Comparison of ENCODE assay signal across 8 mouse cellular contexts in the genomic region with DNA sequence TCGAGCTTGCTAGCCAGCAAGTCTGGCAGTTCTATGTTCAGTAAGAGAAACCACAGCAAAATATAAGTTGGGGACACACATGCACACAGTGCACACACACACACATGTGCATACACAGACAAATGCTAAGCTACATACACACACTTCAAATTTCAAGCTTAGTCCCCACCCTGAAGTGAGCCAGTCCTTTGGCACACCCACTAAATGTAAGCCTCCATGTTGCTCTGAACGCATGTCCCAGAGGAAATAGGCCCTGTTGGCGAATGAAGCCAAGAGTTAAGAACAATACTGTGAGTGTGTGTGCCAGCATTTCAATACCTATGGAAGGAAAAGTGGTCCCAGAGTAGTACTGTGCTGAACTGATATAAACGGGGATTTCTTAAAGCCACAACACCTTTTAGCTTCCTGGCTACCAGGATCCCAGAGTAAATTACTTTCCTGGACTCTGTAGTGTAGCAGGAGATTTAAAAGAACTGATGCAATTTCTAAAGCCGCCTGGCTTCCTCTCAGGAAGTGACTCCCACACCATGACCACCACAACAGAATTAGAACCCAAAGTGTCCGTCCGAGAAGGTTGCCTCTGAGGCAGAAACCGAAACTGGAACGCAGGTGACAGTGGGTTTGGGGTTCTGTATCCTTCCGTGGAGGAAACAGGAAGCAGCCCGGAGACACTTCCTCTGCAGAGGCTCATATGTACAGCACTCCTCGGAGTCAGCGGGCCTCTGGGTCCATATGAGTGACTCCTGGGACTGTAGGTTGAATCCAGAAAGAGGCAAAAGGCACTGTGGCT. TPM values are rescaled to one million over a fixed set of nuclear protein-coding genes. Genes with fewer than 3 reads are reported as not detected.
DNase-seq lines count a peak whose midpoint lies in the region; ATAC-seq and TF ChIP-seq lines count a peak whose summit lies in the region.

No protein-coding gene starts in this region.

- peak overlapping the region; percentile 6; the same call in 1 of the 2 replicates for H3K4me2 ChIP-seq in heart, embryonic 16.5 days (ENCODE audit: low read depth, low read length)
- peak overlapping the region; percentile 58 for H3K4me2 ChIP-seq in liver, embryonic 13.5 days
- no peak overlapping the region for H3K4me2 ChIP-seq in neural tube, embryonic 15.5 days

- 66% methylated on average over 13 of the region's 13 CpGs for WGBS in heart, embryonic 16.5 days
- WGBS in liver, embryonic 13.5 days (ENCODE audit: insufficient replicate concordance), result 24% methylated on average over 13 of the region's 13 CpGs
- 84% methylated on average over 13 of the region's 13 CpGs for WGBS in cerebellum, adult 2 months
- WGBS in neural tube, embryonic 15.5 days, result 84% methylated on average over 13 of the region's 13 CpGs

- no peak for TF ChIP-seq CTCF in layer of hippocampus, adult 2 months (conservative IDR thresholded peaks at IDR 0.05)
- TF ChIP-seq CTCF in cerebellum, adult 2 months (IDR thresholded peaks at IDR 0.05; ENCODE audit: borderline replicate concordance, insufficient read depth, low read depth, low read length), result no peak

- no peak overlapping the region for H3K4me3 ChIP-seq in layer of hippocampus, adult 2 months
- H3K4me3 ChIP-seq in heart, embryonic 16.5 days (ENCODE audit: low read length), result no peak overlapping the region
- peak overlapping the region; percentile 29 for H3K4me3 ChIP-seq in liver, embryonic 13.5 days (replicated peaks)
- no peak overlapping the region for H3K4me3 ChIP-seq in cerebellum, adult 2 months (replicated peaks; ENCODE audit: insufficient read depth, low read depth, low read length)
- no peak overlapping the region for H3K4me3 ChIP-seq in neural tube, embryonic 15.5 days (replicated peaks)

- H3K27me3 ChIP-seq in heart, embryonic 16.5 days (ENCODE audit: control insufficient read depth, insufficient read depth, low read length), result no peaks in the 10 kb centered on the region
- H3K27me3 ChIP-seq in liver, embryonic 13.5 days, result no peaks in the 10 kb centered on the region
- no peaks in the 10 kb centered on the region; the same call in 1 of the 2 replicates for H3K27me3 ChIP-seq in cerebellum, adult 2 months (ENCODE audit: control insufficient read depth, insufficient read depth, low read length)
- no peaks in the 10 kb centered on the region for H3K27me3 ChIP-seq in neural tube, embryonic 15.5 days (replicated peaks)

- H3K9ac ChIP-seq in heart, embryonic 16.5 days (ENCODE audit: low read length), result no peak overlapping the region
- H3K9ac ChIP-seq in liver, embryonic 13.5 days, result peak overlapping the region; percentile 46; the same call in 1 of the 2 replicates
- H3K9ac ChIP-seq in neural tube, embryonic 15.5 days (replicated peaks), result no peak overlapping the region

- H3K36me3 ChIP-seq in heart, embryonic 16.5 days (ENCODE audit: control insufficient read depth, insufficient read depth), result no peaks in the 10 kb centered on the region
- no peaks in the 10 kb centered on the region for H3K36me3 ChIP-seq in liver, embryonic 13.5 days
- peaks cover 3% of the 10 kb centered on the region; the same call in 1 of the 2 replicates for H3K36me3 ChIP-seq in neural tube, embryonic 15.5 days

- no peak for TF ChIP-seq POLR2A in cerebellum, adult 2 months (IDR thresholded peaks at IDR 0.05; ENCODE audit: borderline replicate concordance, insufficient read depth, low read length)

- ATAC-seq in heart, embryonic 16.5 days (replicated peaks; ENCODE audit: extremely low read depth, insufficient read depth, low FRiP score), result peak; percentile 65
- ATAC-seq in liver, embryonic 13.5 days (ENCODE audit: low read depth), result peak; percentile 60
- ATAC-seq in neural tube, embryonic 15.5 days (ENCODE audit: low FRiP score), result no peak

- DNase-seq in layer of hippocampus, adult 2 months (ENCODE audit: low spot score in 2 of 2), result no peak
- DNase-seq in layer of hippocampus, adult 18-20 months (ENCODE audit: low spot score in 2 of 2), result no peak
- no peak for DNase-seq in liver, embryonic 13.5 days
- peak; percentile 25 to 66 for DNase-seq in spleen, postnatal 10 days (ENCODE audit: low spot score in 2 of 2)
- no peak for DNase-seq in cerebellum, adult 2 months
- no peak for DNase-seq in left cerebral cortex, adult 8-10 months (ENCODE audit: low spot score in 2 of 2)

- H3K4me1 ChIP-seq in heart, embryonic 16.5 days (ENCODE audit: control insufficient read depth, insufficient read depth, low read length), result peaks cover 2% of the 10 kb centered on the region; the same call in 1 of the 2 replicates
- H3K4me1 ChIP-seq in liver, embryonic 13.5 days (replicated peaks), result peaks cover 21% of the 10 kb centered on the region
- peaks cover 4% of the 10 kb centered on the region for H3K4me1 ChIP-seq in cerebellum, adult 2 months (ENCODE audit: control insufficient read depth, insufficient read depth, low read length)
- H3K4me1 ChIP-seq in neural tube, embryonic 15.5 days, result peaks cover 5% of the 10 kb centered on the region; the same call in 1 of the 2 replicates

- no peaks in the 10 kb centered on the region for H3K9me3 ChIP-seq in heart, embryonic 16.5 days (replicated peaks; ENCODE audit: control insufficient read depth, low read length)
- H3K9me3 ChIP-seq in liver, embryonic 13.5 days (replicated peaks), result no peaks in the 10 kb centered on the region
- H3K9me3 ChIP-seq in neural tube, embryonic 15.5 days (replicated peaks), result no peaks in the 10 kb centered on the region

- H3K27ac ChIP-seq in layer of hippocampus, adult 2 months, result peak overlapping the region; percentile 20; the same call in 1 of the 2 replicates
- peak overlapping the region; percentile 34 for H3K27ac ChIP-seq in heart, embryonic 16.5 days (ENCODE audit: low read length)
- H3K27ac ChIP-seq in liver, embryonic 13.5 days, result peak overlapping the region; percentile 16; the same call in 1 of the 2 replicates
- H3K27ac ChIP-seq in cerebellum, adult 2 months (ENCODE audit: insufficient read depth, low read length), result no peak overlapping the region
- no peak overlapping the region for H3K27ac ChIP-seq in neural tube, embryonic 15.5 days (replicated peaks)

RNA-seq across cellular contexts. Expression of a gene that starts 55.8 kb away (rescaled TPM):
- 10 to 100 TPM; 30.9 to 32.1 TPM for total RNA-seq in layer of hippocampus, adult 2 months (2021)
- total RNA-seq in layer of hippocampus, adult 18-20 months (2021), result 10 to 100 TPM; 33.6 to 35.3 TPM
- polyA plus RNA-seq in heart, embryonic 16.5 days (2015; fragmentation: Nextera tagmentation; extraction: Ambion mirVana), result 55.4 and 62.9 TPM in 2 replicates
- 17.6 and 19.5 TPM in 2 replicates for polyA plus RNA-seq in liver, embryonic 13.5 days (2015; fragmentation: Nextera tagmentation; extraction: Ambion mirVana)
- 90.4 and 91.6 TPM in 2 replicates for polyA plus RNA-seq in cerebellum, adult 2 months (2012; rRNA removed)
- polyA plus RNA-seq in neural tube, embryonic 15.5 days (2015; fragmentation: Nextera tagmentation; extraction: Ambion mirVana), result 55.8 and 63.6 TPM in 2 replicates
- total RNA-seq in left cerebral cortex, adult 8-10 months (2022), result 10 to 100 TPM; 35.9 to 40.8 (median 39.5) TPM

Comparison
In these comparisons a context has a peak if more than half of its experiments do, and no peak if none do; other contexts are left out.
1. DNase-seq: peak in spleen, postnatal 10 days (2 of 2); none in layer of hippocampus, adult 2 months (0 of 2), layer of hippocampus, adult 18-20 months (0 of 2), liver, embryonic 13.5 days (single experiment), cerebellum, adult 2 months (0 of 2) and left cerebral cortex, adult 8-10 months (0 of 2).
2. H3K27ac ChIP-seq: peak in layer of hippocampus, adult 2 months (single experiment), heart, embryonic 16.5 days (single experiment) and liver, embryonic 13.5 days (single experiment); none in cerebellum, adult 2 months (single experiment) and neural tube, embryonic 15.5 days (single experiment).